Mouse (Mus musculus): ENCODE data around the gene Zbtb1.

Gene Zbtb1

DNA sequence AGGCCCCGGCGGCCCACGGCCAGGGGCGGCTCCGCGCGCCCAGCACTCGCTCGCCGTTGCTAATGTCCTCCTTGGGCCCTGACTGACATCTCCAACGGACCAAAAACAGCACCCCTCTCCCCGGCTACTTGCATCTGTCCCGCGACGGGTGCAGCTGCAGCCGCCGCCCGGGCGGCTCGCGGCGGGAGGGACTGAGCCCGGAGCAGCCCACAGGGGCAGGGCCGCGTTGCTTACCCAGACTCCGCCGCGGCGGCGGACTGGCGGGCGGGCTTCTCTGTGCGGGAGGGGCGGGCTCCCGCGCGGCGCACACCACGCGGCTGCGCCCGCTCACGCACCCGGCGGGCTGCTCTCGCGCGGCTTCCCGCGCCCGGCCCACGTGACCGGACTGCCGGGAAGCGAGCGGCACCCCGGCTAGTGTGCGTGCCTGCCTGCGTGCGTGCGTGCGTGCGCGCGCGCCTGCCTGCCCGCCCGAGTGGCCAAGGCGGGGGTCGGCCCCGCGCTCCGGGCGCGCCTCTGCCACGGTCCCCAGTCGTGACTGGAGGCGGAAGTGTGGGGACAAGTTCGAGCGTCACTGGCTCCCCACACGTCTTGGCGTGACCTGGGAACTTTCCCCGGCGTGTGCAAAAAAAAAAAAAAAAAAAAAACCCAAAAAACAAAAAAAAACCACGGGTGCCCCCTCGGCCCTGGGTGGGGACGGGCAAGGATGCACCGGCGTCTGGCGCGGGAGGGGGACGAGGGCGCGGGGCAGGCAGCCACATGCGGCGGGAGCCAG is 674 bp upstream of the Zbtb1 start, which contains the start of gene Zbtb25:
Zbtb25 (minus strand) TSS at position 397 of the 772 bp plus-strand sequence.
- peak; percentile 83 to 92 for DNase-seq

DNA sequence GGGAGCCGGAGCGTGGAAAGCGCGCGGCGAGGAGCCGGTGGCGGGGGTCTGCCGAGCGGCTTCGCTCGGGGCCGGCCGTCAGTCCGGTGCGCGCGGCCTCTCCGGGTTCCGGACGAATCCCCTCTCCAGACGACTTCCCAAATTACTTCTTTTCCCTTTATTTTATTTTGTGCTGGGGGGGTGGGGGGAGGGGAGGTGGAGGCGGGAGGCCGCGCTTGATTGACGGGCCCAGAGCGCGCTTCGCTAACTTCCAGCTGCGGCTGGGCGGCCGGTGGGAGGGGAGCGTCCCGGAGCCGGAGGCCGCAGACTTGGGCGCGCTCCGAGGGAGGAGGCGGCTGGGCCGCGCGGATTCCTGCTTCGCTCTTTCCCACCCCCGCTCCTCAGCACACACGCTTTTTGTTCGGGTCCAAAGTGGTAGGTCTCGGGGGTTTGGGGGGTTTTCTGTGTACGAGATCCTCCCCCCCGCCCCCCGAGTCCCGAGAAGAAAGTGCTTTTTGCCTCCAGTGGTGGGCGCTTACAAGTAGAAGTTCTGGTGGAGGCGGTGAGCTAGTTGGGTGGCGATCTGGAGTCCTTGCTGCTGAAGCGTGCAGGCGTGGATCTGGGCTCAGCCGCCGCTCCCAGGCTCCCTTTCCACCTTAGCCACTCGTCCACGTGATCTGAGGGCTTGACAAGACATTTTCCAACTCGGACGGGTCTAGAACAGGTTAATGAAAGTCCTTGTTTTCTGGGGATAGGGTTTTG is 935 bp downstream of the Zbtb1 start:
- DNase-seq, result peak; percentile 86 to 92

DNA sequence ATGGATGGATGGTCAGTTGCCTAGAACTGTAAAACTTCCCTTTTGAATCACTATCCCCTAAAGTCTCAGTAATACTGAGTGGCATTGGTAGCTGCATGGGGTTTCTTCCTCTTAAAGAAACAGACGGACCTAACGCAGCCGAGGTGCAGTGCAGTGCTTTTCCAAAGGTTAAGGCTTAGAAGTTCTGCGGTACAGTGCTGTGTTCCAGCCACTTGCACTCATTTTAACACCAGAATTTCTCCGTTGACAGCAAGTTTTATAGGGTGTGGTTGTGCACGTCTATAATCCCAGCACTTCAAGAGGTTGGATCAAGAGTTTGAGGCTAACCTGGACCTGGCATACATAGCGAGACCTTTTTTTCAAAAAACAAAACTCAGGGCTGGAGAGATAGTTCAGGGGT is 2.0 kb downstream of the Zbtb1 start:
- DNase-seq, result no peak

DNA sequence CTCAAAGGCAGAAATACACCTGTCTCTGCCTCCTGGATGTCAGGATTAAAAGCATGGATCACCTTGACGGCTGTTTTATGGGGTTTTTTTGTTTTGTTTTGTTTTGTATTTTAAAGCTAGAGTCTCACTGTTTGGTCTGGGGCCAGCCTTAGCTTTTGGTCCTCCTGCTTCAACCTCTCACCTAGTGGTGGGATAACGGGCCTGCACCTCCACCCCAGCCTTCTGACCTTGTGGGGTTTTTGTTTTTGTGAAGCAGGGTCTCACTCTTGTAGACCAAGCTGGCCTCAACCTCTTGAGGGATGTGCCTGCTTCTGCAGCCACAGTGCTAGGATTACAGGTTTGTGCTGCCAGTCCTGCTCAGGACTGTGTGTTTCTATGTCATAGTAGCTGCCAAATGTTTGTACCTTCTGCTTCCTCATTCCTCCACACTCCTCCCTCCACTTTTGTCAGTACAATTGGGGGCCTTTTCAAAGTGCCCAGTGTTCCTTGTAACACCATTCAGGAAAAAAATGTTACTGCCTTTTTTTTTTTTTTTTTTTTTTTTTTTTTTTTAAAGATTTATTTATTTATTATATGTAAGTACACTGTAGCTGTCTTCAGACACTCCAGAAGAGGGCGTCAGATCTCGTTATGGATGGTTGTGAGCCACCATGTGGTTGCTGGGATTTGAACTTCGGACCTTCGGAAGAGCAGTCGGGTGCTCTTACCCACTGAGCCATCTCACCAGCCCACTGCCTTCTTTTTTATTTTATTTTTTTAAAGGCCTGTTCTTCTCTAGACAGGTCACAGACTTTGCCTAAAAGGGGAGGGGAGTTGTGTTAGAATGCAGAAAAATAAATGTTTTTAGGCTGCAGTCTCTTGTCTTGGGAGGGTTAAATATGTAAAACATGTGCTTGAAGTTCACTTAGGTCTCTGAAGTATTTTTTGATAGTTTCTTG is 3.1 kb downstream of the Zbtb1 start:
- DNase-seq, result peak; percentile 22 to 27

DNA sequence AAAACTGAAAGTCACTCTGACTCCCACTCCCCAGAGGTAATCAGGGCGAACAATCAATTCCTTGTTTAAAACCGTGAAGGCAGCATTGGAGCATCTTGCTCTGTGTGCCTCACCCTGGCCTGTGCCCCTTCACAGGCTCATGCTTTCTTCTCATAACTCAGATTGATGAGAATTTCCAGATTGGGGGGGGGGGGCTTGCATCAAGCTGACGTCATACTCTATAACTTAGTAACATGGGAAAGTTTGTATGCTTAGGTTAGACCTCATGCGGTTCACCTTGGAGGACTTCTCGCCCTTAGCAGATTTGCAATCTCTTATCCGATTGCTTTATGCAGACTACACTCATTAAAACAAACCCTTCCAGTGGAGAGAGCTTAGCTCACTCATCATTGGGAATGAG is 3.9 kb downstream of the Zbtb1 start:
- DNase-seq, result no peak

DNA sequence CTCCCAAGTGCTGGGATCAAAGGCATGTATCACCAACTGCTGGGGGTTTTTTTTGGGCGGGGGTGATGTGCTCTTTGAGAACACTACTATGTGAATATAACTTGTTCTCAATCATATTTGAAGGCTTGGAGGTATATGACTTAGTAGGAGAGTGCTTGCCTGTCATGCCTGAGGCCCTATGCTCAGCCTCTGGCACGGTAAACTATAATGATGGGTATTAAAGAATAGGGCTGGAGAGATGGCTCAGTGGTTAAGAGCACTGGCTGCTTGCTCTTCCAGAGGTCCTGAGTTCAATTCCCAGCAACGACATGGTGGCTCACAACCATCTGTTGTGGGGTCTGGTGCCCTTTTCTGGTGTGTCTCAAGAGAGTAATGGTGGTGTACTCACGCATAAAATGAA is 4.8 kb downstream of the Zbtb1 start:
- no peak for DNase-seq

DNA sequence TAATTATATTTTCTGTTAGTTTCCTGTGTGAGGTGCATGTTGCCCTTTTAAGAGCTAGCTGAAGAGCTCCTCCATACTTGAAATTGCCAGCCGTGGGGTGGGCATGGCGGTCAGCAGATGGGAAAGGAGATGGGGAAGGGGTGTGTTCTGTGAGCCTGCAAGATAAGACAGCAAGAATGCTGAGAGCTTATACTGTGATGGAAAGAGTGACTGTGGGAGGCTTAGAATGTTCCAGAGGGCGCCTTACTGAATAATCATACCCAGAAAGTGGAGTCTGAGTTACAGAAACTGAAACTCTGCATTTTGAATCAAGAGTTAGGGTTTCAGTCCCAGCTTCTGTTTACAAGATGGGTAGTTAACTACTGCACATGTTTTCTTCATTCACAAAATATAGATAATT is 5.4 kb downstream of the Zbtb1 start:
- no peak for DNase-seq

DNA sequence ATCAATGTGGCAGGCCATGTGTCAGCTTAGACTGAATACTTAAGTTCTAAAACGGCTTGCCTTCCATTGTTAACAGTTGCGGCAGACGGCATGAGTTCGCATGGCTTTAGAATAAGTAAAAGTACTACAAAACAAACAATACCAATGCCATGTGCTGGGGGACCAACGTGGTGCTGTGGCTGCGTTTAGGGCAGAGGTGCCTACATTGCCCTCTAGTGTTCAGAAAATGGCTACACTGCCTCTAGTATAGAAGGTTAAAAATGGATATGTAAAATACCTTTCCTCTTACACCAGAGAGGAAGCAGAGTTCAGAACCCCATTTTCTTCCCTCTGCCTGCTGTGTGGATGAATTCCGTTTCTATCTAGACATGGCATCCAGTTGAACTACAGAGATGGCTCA is 6.6 kb downstream of the Zbtb1 start:
- DNase-seq, result peak in 1 of 2 experiments; percentile 36

DNA sequence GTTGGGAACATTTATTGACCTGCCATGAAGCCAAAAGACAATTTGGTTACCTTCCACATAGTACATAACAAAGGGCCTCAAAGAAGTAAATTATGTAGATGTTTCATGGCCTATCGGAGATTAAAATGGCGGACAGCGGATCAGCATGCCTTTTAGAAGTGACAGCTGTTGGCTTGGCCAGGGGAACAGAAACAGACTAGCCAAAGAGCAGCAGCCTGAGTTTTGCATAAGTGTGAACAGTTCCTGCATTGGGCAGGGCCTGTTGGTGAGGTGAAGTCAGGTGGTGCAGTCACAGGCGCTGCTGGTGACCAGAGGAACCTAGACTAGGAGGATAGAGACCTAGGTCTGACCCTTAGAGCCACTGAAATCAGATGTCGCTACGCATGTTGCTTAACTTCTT is 7.0 kb downstream of the Zbtb1 start:
- DNase-seq, result no peak

DNA sequence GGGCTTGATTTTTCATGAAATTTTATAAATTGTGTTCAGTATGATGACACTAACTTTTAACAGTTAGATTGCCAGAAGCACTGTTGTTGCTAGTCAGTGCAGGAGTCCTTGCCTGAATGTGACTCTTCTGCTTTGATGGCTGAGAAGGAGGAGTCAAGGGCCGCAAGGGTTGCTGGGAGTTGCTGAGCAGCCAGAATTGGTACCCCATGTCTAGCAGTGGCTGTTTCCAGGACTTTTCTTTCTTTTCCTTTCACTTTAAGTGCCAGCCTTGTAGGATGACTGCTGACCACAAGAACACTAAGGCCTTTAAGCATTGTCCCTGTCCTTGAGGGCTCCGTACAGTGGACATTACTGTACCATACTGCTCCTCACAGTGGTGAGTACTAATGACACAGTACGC is 7.7 kb downstream of the Zbtb1 start:
- DNase-seq, result no peak

DNA sequence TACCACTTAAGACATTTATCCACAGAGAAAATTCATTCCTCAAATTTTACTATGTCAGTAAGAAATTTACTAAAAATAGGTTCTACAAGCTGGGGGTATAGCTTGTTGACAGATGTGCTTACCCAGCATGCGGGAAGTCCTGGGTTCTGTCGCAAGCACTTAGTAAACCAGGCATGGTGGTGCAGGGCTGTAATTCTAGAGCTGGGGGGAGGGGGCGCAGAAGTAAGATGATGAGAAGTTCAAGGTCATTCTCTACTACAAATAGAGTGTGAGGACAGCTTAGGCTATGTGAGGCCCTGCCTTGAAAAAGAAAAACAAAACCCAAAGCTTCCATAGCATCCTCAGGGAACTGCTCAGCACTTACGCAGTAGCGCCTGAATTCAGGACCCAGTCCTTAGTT is 8.5 kb downstream of the Zbtb1 start:
- no peak for DNase-seq

DNA sequence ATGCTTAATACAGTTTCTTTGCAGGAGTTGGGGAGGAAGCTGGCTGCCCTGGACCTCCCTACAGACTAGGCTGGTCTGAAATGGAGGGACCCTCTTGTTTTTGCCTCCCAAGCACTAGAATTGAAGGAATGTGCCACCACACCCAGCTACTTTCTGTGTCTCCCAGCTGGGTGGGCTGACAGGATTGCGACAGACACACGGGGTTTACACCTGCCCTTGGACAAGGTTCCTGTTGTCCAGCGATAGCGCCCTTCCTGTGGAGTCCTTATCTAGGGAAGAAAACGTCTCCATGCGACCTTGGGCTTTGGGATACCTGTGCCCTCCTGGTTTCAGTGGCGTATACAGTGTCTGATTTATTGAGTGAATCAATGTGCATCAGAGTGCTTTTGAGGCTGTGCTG is 10.1 kb downstream of the Zbtb1 start:
- DNase-seq, result no peak

DNA sequence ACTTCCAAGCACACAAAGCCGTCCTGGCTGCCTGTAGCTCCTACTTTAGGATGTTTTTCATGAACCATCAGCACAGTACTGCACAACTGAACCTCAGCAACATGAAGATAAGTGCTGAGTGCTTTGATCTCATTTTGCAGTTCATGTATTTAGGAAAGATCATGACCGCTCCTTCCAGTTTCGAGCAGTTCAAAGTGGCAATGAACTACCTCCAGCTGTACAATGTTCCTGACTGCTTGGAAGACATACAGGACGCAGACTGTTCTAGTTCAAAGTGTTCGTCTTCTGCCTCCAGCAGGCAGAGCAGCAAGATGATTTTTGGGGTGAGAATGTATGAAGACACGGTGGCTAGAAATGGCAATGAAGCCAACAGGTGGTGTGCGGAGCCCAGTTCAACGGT is 15.3 kb downstream of the Zbtb1 start:
- no peak for DNase-seq

DNA sequence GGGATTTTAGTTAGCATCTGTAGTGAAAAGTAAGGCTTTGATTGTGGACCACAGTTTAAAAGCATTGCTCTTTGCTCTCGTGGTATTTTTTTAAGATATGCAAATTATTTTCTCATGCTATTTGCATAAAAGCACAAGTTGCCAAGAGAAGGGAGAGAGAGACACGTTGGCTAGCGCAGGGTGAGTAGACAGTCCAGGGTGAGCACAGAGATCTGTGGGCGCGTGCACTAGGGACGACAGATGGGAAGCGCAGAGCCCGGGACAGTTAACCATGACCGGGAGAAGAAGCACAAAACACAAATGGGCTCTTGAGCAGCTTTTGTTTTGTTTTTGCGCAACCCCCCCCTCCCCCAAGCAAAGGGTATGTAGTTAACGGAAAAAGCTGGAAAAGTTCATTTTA is 18.7 kb downstream of the Zbtb1 start:
- DNase-seq, result no peak

DNA sequence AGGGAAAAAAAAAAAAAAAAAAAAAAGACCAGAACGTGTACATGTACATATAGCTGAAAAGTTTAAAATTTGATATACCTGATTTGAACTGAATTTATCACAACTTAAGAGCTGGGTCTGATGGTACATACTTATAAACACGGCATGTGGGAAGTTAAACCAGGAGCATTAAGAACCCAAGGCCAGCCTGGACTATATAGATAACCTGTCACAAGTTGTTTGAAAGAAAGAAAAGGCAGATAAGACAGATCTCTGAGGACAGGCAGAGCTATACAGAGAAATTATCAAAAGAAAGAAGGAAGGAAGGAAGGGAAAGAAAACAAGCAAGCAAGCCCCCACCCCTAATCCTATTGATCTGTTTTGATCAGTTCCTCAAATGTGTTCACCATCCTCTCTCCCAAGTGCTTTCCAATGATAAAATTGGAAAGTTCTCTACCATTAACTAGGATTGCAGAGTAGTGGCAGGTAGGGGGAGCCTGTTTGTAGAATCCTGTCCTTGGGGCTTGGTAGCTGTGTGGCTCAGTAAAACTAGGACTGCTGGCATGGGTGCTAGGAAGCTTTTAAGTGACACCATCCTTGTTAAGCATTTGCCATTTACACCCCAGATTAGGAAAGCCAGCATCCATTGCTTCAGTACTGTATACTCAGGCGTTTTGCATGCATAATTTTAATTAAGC is 21.7 kb downstream of the Zbtb1 start:
- DNase-seq, result no peak

DNA sequence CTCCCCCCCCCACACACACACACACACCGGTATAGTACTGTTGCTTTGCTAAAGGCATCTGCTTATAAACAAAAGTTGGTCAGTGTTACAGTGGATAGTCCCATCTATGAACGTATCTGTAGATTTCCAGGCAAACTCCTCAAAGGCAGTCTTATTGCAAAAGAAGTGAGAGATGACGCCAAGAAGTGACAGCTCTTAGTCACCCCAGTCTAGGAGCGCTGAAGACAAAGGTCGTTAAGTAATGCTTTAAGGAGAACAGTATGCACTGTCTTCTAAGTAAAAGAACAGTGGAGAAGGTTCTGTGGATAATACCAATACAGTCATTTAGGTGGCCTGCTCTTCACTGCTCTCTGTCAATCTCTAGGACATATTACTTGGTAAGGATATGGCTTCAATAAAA is 22.9 kb downstream of the Zbtb1 start:
- DNase-seq, result no peak

DNA sequence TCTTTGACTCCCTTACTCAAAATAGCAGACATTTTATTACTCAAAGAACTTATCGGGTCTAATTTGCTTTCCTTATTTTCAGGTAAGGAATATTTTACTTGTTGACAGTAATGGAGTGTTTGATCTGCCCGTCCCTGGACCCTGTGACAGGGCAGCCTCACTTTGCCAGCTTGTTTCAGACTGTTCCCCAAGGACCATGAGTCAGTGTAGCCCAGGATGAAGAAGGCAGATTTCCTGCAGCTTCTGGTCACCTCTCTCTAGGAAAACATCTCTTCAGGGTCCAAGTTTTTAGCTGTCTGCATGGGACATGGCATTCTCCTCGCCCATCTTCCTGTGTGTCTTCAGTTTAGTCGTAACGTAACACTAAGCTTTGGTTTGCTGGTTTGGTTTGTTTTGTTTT is 27.2 kb downstream of the Zbtb1 start:
- DNase-seq, result no peak

DNA sequence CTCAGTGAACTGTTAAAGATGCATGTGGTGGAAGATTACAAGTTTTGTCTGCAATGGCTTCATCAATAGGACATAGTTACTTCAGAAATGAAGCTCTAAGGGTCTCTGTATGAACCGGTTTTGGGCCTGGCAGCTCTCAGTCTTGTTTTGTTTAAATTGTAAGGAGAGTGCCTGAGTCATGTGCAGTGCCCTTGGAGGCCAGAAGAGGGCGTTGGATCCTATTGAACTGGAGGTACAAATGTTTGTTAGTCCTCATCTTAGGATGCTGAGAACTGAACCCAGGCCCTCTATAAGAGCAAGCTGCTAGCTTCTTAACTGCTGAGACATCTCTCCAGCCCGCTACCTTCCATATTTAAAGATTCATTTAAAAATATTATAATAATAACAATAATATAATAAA is 31.6 kb downstream of the Zbtb1 start:
- no peak for DNase-seq

DNA sequence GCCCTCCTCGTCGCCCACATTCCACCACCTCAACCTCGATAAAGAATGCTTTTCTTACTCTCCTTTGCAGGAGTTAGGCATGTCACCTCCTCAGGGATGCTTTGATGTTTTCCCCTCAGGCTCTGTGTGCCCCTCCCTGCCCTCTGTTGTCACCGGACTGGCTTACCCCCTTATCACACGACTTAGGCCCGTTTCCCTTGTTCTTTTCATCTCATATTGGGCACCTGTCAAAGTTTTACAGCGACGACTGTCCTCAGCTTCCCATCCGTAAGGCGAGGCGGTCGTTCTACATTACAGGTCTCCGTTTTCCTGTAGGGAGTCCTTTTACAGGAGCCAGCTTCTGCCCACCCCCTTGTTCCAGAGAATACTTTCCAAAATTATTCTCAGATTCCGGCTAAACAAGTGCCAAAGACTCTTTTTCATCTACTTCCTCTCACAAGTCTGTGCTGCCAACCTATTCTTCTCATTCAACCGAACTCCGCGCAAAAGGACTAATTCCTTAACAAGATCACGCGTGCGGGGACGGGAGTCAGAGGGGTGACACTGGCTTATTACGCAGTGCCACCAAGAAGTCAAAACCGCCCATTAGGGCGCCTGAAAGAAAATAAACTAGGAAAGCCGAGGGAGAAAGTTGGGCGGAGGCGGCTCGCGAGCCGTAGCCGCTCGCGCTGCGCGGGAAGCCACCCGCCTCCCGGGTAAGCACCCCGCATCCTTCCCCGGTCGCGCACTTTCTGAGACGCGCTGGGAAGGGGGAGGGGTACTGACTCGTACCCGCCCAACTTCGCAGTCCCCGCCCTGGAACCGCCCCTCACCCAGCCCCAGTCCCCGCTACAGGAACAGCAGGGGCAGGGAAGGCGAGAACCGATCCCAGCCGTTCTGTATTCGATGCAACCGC is 33.2 kb downstream of the Zbtb1 start:
- peak in 1 of 2 experiments; percentile 9 for DNase-seq

DNA sequence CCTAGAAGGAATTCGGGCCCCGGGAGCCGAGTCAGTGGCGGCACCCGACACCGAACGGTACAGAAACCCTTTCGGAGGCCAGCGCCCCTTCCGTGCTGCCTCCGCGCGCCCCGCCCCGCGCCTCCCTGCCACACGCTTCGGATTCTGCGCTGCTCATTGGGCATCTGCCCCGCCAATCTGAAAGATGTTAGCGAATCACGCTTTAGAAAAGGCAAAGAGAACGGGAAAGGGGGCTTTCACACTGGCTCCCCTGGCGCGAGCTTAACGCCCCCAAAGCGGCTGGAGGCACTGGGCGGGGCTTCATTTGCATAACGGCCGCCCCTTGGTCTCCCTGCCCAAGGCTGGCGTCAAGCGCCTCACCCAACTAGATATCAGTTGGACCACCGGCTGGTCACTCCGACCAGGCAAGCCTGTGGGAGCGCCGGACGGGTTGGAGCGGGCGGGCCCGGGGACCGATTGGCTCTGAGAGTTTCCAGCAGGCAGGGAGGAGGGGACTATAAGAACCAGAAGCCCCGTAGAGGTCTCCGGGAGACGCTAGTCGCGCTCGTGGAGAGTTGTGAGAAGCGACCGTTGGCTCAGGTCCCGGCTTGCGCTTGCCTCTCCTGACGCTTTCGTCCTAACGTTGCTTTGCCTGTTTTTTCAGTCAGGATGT is 33.9 kb downstream of the Zbtb1 start, which contains the start of gene Hspa2:
Hspa2 (plus strand) TSS at position 291 of the 652 bp plus-strand sequence.
- peak; percentile 100 for DNase-seq

DNA sequence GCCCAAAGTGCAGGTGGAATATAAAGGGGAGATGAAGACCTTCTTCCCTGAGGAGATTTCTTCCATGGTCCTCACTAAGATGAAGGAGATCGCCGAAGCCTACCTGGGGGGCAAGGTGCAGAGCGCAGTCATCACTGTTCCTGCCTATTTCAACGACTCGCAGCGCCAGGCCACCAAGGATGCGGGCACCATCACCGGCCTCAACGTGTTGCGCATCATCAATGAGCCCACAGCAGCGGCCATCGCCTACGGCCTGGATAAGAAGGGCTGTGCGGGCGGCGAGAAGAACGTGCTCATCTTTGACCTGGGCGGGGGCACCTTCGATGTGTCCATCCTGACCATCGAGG is 34.7 kb downstream of the Zbtb1 start:
- no peak for DNase-seq

All from kidney, postnatal 4 days (tissue).